Mouse (Mus musculus) hindbrain, embryonic 11.5 days (tissue): ENCODE results near the gene Numbl. TPM values are rescaled to one million over a fixed set of nuclear protein-coding genes. Genes with fewer than 3 reads are reported as not detected.

Source experiments
- ATAC-seq: fragments of 200-750 bp; cut with Nextera tagmentation; 2 replicates; pipeline ENCODE4 v1.8.0; 2017; ENCODE audit warnings: mild to moderate bottlenecking, moderate TSS enrichment, moderate library complexity; ENCODE audit not compliant: low FRiP score
- DNase-seq: peaks from one replicate; pipeline ENCODE4 v3.0.0-alpha.2; 2015; ENCODE audit warnings: low spot score
- H3K27ac ChIP-seq: fragments of 300-500 bp; sonication (generic); 2 replicates; pipeline ENCODE4 v1.5.1; 2014; ENCODE audit warnings: mild to moderate bottlenecking, low read depth, low read length
- H3K27me3 ChIP-seq: fragments of 300-500 bp; sonication (generic); 2 replicates; pipeline ENCODE4 v1.6.1; 2014; ENCODE audit warnings: mild to moderate bottlenecking, low read length, moderate library complexity, mixed read lengths; ENCODE audit not compliant: control insufficient read depth, insufficient read depth
- H3K36me3 ChIP-seq: fragments of 300-500 bp; sonication (generic); 2 replicates; pipeline ENCODE4 v1.6.1; 2014; ENCODE audit warnings: mild to moderate bottlenecking, low read length, moderate library complexity, mixed read lengths; ENCODE audit not compliant: control insufficient read depth, insufficient read depth
- H3K4me1 ChIP-seq: fragments of 300-500 bp; sonication (generic); replicated peaks from 2 replicates; pipeline ENCODE4 v1.6.1; 2014; ENCODE audit warnings: low read length, mixed read lengths; ENCODE audit not compliant: control insufficient read depth, insufficient read depth
- H3K4me2 ChIP-seq: fragments of 300-500 bp; sonication (generic); replicated peaks from 2 replicates; pipeline ENCODE4 v1.6.1; 2014; ENCODE audit warnings: mild to moderate bottlenecking, low read depth, low read length
- H3K4me3 ChIP-seq: fragments of 300-500 bp; sonication (generic); 2 replicates; pipeline ENCODE4 v1.5.1; 2014; ENCODE audit warnings: low read depth, low read length
- H3K9ac ChIP-seq: fragments of 300-500 bp; sonication (generic); 2 replicates; pipeline ENCODE4 v1.6.1; 2014; ENCODE audit warnings: low read depth, low read length
- H3K9me3 ChIP-seq: fragments of 300-500 bp; sonication (generic); 2 replicates; pipeline ENCODE4 v1.6.1; 2016; ENCODE audit warnings: low read length; ENCODE audit not compliant: control insufficient read depth
- WGBS: fragments of 180-500 bp; shearing (Covaris S2); extraction: QIAGEN DNeasy Blood & Tissue Kit; methylation state at CpG from one replicate; pipeline ENCODE4 v1.1.7; 2014; 5-methylcytosine and 5-hydroxymethylcytosine counted together
- polyA plus RNA-seq: library from polyadenylated mRNA; unstranded; fragments of >200 nt; fragmentation: Nextera tagmentation; extraction: Ambion mirVana; gene quantifications from 2 replicates; pipeline ENCODE4 v1.2.1, GENCODE M21; 2014

Gene Numbl
- polyA plus RNA-seq, 1 experiment from 2014 or later = 22.7 TPM

GRCm38 (mm10) chr7:27326101-27326880 is 68.1 kb downstream of the Numbl start:
- ATAC-seq (no peak), DNase-seq (no peak)
- H3K4me2 ChIP-seq = peak overlapping the region; percentile 26
- no peak overlapping the region for H3K27ac ChIP-seq
- H3K36me3 ChIP-seq = no peaks in the 10 kb centered on the region
- no peaks in the 10 kb centered on the region for H3K9me3 ChIP-seq
- 33% methylated on average over 34 of the region's 34 CpGs for WGBS
- H3K27me3 ChIP-seq = peaks cover 70% of the 10 kb centered on the region
- H3K9ac ChIP-seq = 0 out of 2 replicates have a peak overlapping the region, but pooled peaks have one; percentile 28
- H3K4me3 ChIP-seq = 0 out of 2 replicates have a peak overlapping the region, but pooled peaks have one; percentile 16
- peaks cover 10% of the 10 kb centered on the region; the same call in 1 of the 2 replicates for H3K4me1 ChIP-seq

- DNase-seq (no peak), ATAC-seq (no peak)
- Histone ChIP-seq H3K9ac (no peak overlapping the region), H3K4me3 (no peak overlapping the region), H3K27ac (no peak overlapping the region), H3K4me1 (peaks cover 14% of the 10 kb centered on the region), H3K36me3 (no peaks in the 10 kb centered on the region), H3K9me3 (no peaks in the 10 kb centered on the region), H3K27me3 (peaks cover 82% of the 10 kb centered on the region), H3K4me2 (no peak overlapping the region)
- WGBS = 93% methylated on average over 8 of the region's 8 CpGs
These were observed 69.3 kb downstream of the Numbl start for GRCm38 (mm10) chr7:27327500-27327899.

GRCm38 (mm10) chr7:27328161-27328560 is 69.9 kb downstream of the Numbl start:
- Histone ChIP-seq H3K27me3 (peaks cover 86% of the 10 kb centered on the region), H3K27ac (no peak overlapping the region), H3K36me3 (no peaks in the 10 kb centered on the region), H3K4me1 (peaks cover 15% of the 10 kb centered on the region), H3K9me3 (no peaks in the 10 kb centered on the region), H3K4me3 (no peak overlapping the region), H3K9ac (no peak overlapping the region), H3K4me2 (no peak overlapping the region)
- no peak for ATAC-seq
- DNase-seq = no peak
- WGBS = 88% methylated on average over 11 of the region's 11 CpGs

- Histone ChIP-seq H3K9ac (no peak overlapping the region), H3K36me3 (no peaks in the 10 kb centered on the region), H3K4me3 (no peak overlapping the region), H3K27me3 (peaks cover 90% of the 10 kb centered on the region), H3K27ac (no peak overlapping the region), H3K9me3 (no peaks in the 10 kb centered on the region), H3K4me1 (peaks cover 17% of the 10 kb centered on the region), H3K4me2 (no peak overlapping the region)
- DNase-seq = no peak
- no peak for ATAC-seq
- WGBS = 31% methylated on average over 16 of the region's 16 CpGs
These were observed 70.4 kb downstream of the Numbl start for GRCm38 (mm10) chr7:27328648-27329047.

- Histone ChIP-seq H3K27ac (no peak overlapping the region), H3K4me3 (peak overlapping the region; percentile 6; the same call in 1 of the 2 replicates), H3K4me2 (peak overlapping the region; percentile 38), H3K9me3 (no peaks in the 10 kb centered on the region), H3K9ac (0 out of 2 replicates have a peak overlapping the region, but pooled peaks have one; percentile 12), H3K4me1 (peaks cover 20% of the 10 kb centered on the region), H3K36me3 (no peaks in the 10 kb centered on the region), H3K27me3 (peaks cover 97% of the 10 kb centered on the region)
- 4% methylated on average over 45 of the region's 45 CpGs for WGBS
- DNase-seq (peak; percentile 93), ATAC-seq (peak; percentile 17; the same call in 1 of the 2 replicates)
These were observed 71.2 kb downstream of the Numbl start for GRCm38 (mm10) chr7:27329326-27329947.

GRCm38 (mm10) chr7:27329981-27330380 is 71.7 kb downstream of the Numbl start:
- H3K36me3 ChIP-seq = no peaks in the 10 kb centered on the region
- H3K4me1 ChIP-seq = peaks cover 24% of the 10 kb centered on the region
- no peaks in the 10 kb centered on the region for H3K9me3 ChIP-seq
- H3K9ac ChIP-seq = no peak overlapping the region
- H3K27ac ChIP-seq = no peak overlapping the region
- DNase-seq (no peak), ATAC-seq (no peak)
- 23% methylated on average over 17 of the region's 17 CpGs for WGBS
- no peak overlapping the region for H3K4me2 ChIP-seq
- no peak overlapping the region for H3K4me3 ChIP-seq
- peaks cover 98% of the 10 kb centered on the region for H3K27me3 ChIP-seq

GRCm38 (mm10) chr7:27330709-27331540 is 72.7 kb downstream of the Numbl start:
- H3K4me2 ChIP-seq = peak overlapping the region; percentile 56
- H3K9me3 ChIP-seq = no peaks in the 10 kb centered on the region
- peak; percentile 81 for DNase-seq
- peaks cover 98% of the 10 kb centered on the region for H3K27me3 ChIP-seq
- H3K4me3 ChIP-seq = peak overlapping the region; percentile 30
- WGBS = 1% methylated on average over 35 of the region's 39 CpGs
- no peak overlapping the region for H3K9ac ChIP-seq
- no peak overlapping the region for H3K27ac ChIP-seq
- no peaks in the 10 kb centered on the region for H3K36me3 ChIP-seq
- ATAC-seq = 0 out of 2 replicates have a peak, but pooled peaks have one; percentile 10
- peaks cover 24% of the 10 kb centered on the region for H3K4me1 ChIP-seq

- H3K9ac ChIP-seq = no peak overlapping the region
- no peak overlapping the region for H3K4me2 ChIP-seq
- WGBS = 5% methylated on average over 8 of the region's 8 CpGs
- H3K9me3 ChIP-seq = no peaks in the 10 kb centered on the region
- peaks cover 21% of the 10 kb centered on the region for H3K4me1 ChIP-seq
- no peak overlapping the region for H3K4me3 ChIP-seq
- no peak overlapping the region for H3K27ac ChIP-seq
- DNase-seq (no peak), ATAC-seq (no peak)
- H3K36me3 ChIP-seq = no peaks in the 10 kb centered on the region
- peaks cover 97% of the 10 kb centered on the region for H3K27me3 ChIP-seq
These were observed 73.3 kb downstream of the Numbl start for GRCm38 (mm10) chr7:27331541-27331851.
